Mouse (Mus musculus) adipocyte (in vitro differentiated cells): ENCODE results near the gene Unc119b.
A peak's percentile ranks its signal among the peaks of the same experiment; 100 is the strongest.
"Not testable (repeated sequence)": the region's sequence is repeated elsewhere in the genome, so short reads cannot be mapped to it uniquely, and the experiment has no call there.

Experiments
- DNase-seq: peaks from one replicate; pipeline ENCODE4 v3.0.0-alpha.2; 2016; ENCODE audit warnings: low spot score

Unc119b gene

GRCm38 (mm10) chr5:115091015-115091414 is 43.8 kb downstream of the Unc119b start:
- no peak for DNase-seq

DNA sequence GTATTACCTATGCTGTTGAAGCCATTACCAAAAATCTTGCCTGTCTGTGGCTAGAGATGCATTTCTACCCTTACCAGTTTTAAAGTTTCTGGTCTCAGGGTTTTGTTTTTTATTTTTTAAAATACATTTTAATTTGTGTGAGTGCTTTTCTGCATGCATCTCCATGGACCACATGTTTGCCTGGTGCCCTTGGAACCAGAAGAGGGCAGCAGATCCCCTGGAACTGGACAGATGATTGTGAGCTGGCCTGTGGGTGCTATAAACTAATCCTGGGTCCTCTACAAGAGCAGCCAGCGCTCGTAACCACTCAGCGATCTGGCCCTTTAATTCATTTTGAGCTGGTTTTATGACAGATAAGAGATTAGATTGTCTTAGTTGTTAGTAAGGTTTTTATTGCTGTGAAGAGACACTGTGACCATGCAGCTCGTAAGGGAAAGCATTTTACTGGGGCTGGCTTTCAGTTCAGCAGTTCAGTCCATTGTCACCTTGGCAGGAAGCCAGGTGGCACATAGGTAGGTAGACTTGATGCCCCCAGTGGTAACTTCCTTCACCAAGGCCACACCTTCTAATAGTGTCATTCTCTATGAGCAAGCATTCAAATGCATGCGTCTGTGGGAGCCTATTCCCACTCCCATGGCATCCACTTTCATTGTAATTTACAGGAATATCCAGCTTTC is 45.0 kb downstream of the Unc119b start:
- DNase-seq = no peak

DNA sequence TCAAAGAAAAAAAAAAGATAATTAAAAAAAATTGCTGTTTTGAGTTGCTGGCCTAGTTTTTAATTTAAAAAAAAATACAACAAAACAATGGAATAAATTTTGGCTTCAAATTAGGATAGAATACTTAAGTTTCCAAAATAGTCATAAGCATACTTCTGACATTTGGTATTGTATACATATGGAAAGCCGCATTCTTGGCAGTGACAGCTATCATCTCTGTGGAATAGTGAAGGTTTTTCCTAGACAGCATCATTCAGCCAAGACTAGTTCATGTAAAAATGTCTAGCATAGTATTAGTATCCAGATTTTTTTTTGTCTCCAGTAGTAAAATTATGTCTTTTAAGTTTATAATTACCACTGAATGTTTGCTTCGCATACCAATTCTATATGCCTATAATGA is 49.1 kb downstream of the Unc119b start:
- no peak for DNase-seq

GRCm38 (mm10) chr5:115083492-115083891 is 51.3 kb downstream of the Unc119b start:
- no peak for DNase-seq

- DNase-seq = no peak
Observed at GRCm38 (mm10) chr5:115081636-115082035, 53.1 kb downstream of the Unc119b start.

GRCm38 (mm10) chr5:115076144-115076901 is 58.5 kb downstream of the Unc119b start:
- DNase-seq = peak; percentile 65

GRCm38 (mm10) chr5:115074749-115075148 is 60.0 kb downstream of the Unc119b start:
- no peak for DNase-seq

DNA sequence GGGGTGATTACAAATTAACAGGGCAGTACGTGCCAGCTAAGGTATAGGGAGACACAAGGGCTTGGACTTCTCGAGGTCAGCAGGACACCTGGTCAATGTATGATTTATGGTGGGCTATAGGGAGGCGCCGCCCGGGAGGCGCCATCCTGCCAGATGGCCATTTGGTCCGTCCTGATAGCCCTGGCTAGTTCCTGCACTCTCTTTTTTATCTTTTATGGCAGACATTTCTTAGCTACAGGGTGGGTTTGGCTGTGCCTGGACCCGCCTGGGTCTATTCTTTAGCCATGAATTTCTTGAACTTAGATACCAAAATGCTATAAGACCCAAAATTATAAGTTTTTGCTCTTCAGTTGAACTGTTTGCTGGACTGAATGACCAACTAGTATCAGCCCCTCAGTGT is 61.5 kb downstream of the Unc119b start:
- not testable (repeated sequence) for DNase-seq
